Mouse (Mus musculus) liver, adult (tissue): ENCODE data around the gene Rph3a.

Source experiments
- GATA4 ChIP-seq: IDR thresholded peaks from 2 replicates; pipeline ENCODE4 v1.6.1; 2014; ENCODE audit warnings: mild to moderate bottlenecking, low read length; ENCODE audit not compliant: insufficient replicate concordance

Gene Rph3a

GRCm38 (mm10) chr5:121003781-121004180 is 6.1 kb downstream of the Rph3a start:
- TF ChIP-seq GATA4 = no peak

- TF ChIP-seq GATA4 = no peak
Observed at GRCm38 (mm10) chr5:120999573-120999972, 10.3 kb downstream of the Rph3a start.

- TF ChIP-seq GATA4 = no peak
Observed at GRCm38 (mm10) chr5:120988373-120988772, 21.5 kb downstream of the Rph3a start.

GRCm38 (mm10) chr5:120983029-120983428 is 26.9 kb downstream of the Rph3a start:
- no peak for TF ChIP-seq GATA4

- TF ChIP-seq GATA4 = no peak
Observed at GRCm38 (mm10) chr5:120981211-120981610, 28.7 kb downstream of the Rph3a start.

GRCm38 (mm10) chr5:120980116-120980515 is 29.8 kb downstream of the Rph3a start:
- TF ChIP-seq GATA4 = no peak

GRCm38 (mm10) chr5:120976138-120976537 is 33.8 kb downstream of the Rph3a start:
- TF ChIP-seq GATA4 = no peak

- TF ChIP-seq GATA4 = no peak
Observed at GRCm38 (mm10) chr5:120974522-120974921, 35.4 kb downstream of the Rph3a start.

- TF ChIP-seq GATA4 = no peak
Observed at GRCm38 (mm10) chr5:120972278-120972677, 37.6 kb downstream of the Rph3a start.

GRCm38 (mm10) chr5:120971326-120971725 is 38.6 kb downstream of the Rph3a start:
- no peak for TF ChIP-seq GATA4

GRCm38 (mm10) chr5:120969703-120970102 is 40.2 kb downstream of the Rph3a start:
- no peak for TF ChIP-seq GATA4

GRCm38 (mm10) chr5:120968799-120969198 is 41.1 kb downstream of the Rph3a start:
- no peak for TF ChIP-seq GATA4

- no peak for TF ChIP-seq GATA4
Observed at GRCm38 (mm10) chr5:120968134-120968532, 41.8 kb downstream of the Rph3a start.

- no peak for TF ChIP-seq GATA4
Observed at GRCm38 (mm10) chr5:120967355-120968133, 42.3 kb downstream of the Rph3a start.

GRCm38 (mm10) chr5:120966894-120967293 is 43.0 kb downstream of the Rph3a start:
- no peak for TF ChIP-seq GATA4

GRCm38 (mm10) chr5:120966156-120966555 is 43.7 kb downstream of the Rph3a start:
- TF ChIP-seq GATA4 = no peak

- no peak for TF ChIP-seq GATA4
Observed at GRCm38 (mm10) chr5:120961004-120961403, 48.9 kb downstream of the Rph3a start.
